Mouse (Mus musculus) macrophage (primary cell): Measurements from ENCODE around the gene Pwwp2b. TPM values are rescaled to one million over a fixed set of nuclear protein-coding genes. Genes with fewer than 3 reads are reported as not detected.

Source experiments
- H3K27ac ChIP-seq: fragments of 350-480 bp; formaldehyde crosslinking; 2 replicates; pipeline ENCODE4 v1.9.0; 2021
- H3K36me3 ChIP-seq: fragments of 350-480 bp; formaldehyde crosslinking; 2 replicates; pipeline ENCODE4 v1.9.0; 2021; ENCODE audit errors: inconsistent target
- H3K4me3 ChIP-seq: fragments of 350-480 bp; formaldehyde crosslinking; 2 replicates; pipeline ENCODE4 v1.9.0; 2021; ENCODE audit errors: inconsistent target
- H3K79me2 ChIP-seq: fragments of 350-480 bp; formaldehyde crosslinking; 2 replicates; pipeline ENCODE4 v1.9.0; 2021; ENCODE audit errors: inconsistent target
- WGBS: methylation state at CpG from one replicate; pipeline ENCODE4 v1.1.7; 2026; ENCODE audit warnings: inconsistent platforms; ENCODE audit not compliant: missing documents; 5-methylcytosine and 5-hydroxymethylcytosine counted together
- polyA plus RNA-seq: library from polyadenylated mRNA; stranded (reverse); fragments of 250-400 nt; gene quantifications from 3 replicates; pipeline ENCODE4 v1.2.4, GENCODE M21; 2018; ENCODE audit warnings: inconsistent platforms

Gene Pwwp2b
- polyA plus RNA-seq, 1 experiment from 2014 or later: 25.2 TPM

GRCm38 (mm10) chr7:139265634-139266033, 17.4 kb downstream of the Pwwp2b start:
- Histone ChIP-seq H3K36me3 (peaks cover 71% of the 10 kb centered on the region), H3K79me2 (peaks cover 56% of the 10 kb centered on the region), H3K4me3 (no peak overlapping the region), H3K27ac (no peak overlapping the region)
- 90% methylated on average over 6 of the region's 6 CpGs for WGBS

DNA sequence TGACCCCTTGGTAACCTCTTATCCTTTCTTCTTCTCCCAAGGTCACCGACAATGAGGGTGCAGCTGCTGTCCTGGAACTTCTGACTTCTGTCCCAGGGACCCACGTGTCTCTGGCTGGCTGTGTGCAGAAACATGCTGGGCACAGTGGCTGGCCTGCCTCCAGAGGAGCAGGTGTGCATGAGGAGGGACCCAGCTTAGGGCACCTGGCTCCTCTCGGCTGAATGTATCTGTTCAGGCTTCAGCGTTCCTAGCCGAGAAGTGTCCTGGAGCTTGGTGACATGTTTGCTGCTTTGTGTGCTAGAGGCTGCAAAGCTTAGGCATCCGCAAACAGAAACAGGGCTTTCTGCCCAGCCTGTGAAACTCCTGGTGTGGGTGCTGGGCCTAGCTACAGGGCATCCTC, 18.1 kb downstream of the Pwwp2b start:
- Histone ChIP-seq H3K4me3 (no peak overlapping the region), H3K27ac (no peak overlapping the region), H3K79me2 (peaks cover 48% of the 10 kb centered on the region), H3K36me3 (peaks cover 63% of the 10 kb centered on the region)
- WGBS: 87% methylated on average over 6 of the region's 6 CpGs

- Histone ChIP-seq H3K27ac (no peak overlapping the region), H3K79me2 (peaks cover 40% of the 10 kb centered on the region), H3K4me3 (no peak overlapping the region), H3K36me3 (peaks cover 60% of the 10 kb centered on the region)
- WGBS: 85% methylated on average over 8 of the region's 8 CpGs
Measured at GRCm38 (mm10) chr7:139266886-139267870, 18.9 kb downstream of the Pwwp2b start.

GRCm38 (mm10) chr7:139270738-139271137, 22.5 kb downstream of the Pwwp2b start:
- Histone ChIP-seq H3K36me3 (peaks cover 36% of the 10 kb centered on the region), H3K79me2 (peaks cover 5% of the 10 kb centered on the region; the same call in 1 of the 2 replicates), H3K27ac (no peak overlapping the region), H3K4me3 (no peak overlapping the region)
- 100% methylated on average over 1 of the region's 1 CpGs for WGBS

DNA sequence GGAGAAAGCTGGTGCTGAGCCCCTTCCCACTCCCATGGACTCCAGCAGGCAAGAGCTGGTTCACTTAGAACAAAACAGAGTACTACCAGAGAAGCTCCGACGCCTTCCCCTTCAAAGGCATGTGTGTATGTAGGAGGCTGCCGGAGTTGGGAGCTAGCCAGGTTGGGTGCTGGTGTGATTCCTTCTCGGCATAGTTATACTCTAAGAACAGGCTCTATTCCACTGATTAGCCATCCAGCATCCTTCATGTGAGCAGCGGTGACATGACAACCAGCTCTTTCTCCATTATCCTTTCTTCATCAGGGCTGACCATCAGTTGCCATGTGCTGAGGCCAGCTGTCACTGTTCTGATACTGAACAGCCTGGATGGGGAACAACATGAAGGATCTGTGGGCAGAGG, 23.6 kb downstream of the Pwwp2b start:
- peaks cover 24% of the 10 kb centered on the region for H3K36me3 ChIP-seq
- no peak overlapping the region for H3K27ac ChIP-seq
- no peaks in the 10 kb centered on the region for H3K79me2 ChIP-seq
- H3K4me3 ChIP-seq: no peak overlapping the region
- WGBS: 100% methylated on average over 5 of the region's 5 CpGs

DNA sequence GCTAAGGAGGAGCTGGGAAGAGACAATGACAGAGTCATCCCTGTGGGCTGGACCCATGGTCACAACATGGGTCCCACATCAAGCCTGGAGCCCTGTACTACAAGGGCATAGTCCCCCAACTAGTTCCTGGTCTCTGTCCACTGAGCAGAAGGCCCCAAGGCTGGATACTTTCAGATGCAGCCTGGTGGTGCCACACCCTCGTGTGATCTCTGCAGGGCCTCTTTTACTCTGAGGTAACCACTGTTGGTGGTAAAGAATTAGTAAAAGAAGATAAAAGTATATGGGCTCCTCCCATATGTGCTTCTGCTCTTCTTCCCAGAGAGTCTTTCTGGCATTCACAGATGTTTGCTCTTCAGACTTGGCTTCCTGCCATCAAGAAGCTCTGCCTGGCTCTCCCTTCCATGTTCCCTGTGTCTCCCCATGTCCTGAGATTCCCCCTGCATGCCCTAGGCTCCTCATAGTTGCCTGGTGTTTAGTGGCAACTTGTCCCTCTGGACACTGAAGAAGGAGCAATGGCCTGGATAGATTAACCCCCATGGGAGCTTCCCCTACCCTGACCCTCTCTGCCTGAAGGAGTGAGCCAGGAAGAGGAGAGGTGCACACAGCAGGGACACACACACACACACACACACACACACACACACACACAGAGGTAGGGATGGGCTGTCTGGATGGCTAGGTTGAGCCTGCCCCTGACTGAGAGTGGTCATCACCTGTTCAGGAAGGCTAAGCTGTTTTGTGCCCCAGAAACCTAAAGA, 24.5 kb downstream of the Pwwp2b start:
- Histone ChIP-seq H3K36me3 (peaks cover 15% of the 10 kb centered on the region; the same call in 1 of the 2 replicates), H3K27ac (peak overlapping the region; percentile 71), H3K4me3 (no peak overlapping the region), H3K79me2 (no peaks in the 10 kb centered on the region)
- WGBS: 20% methylated on average over 1 of the region's 1 CpGs

DNA sequence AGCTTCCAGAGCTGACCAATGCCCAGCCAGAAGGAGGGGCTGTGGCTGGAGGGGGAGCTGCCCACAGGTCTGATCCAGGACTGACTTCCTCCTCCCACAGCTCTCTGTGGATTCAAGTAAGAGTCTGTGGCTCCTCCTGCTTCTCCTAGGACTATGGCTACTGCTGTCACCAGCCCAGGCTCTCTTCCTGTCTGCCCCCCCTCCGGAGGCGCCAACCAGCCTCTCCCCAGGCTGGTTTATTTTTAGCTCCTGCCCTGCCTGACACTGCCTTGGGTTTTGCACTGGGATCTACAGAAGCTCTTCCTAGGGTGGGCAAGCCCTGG, 25.1 kb downstream of the Pwwp2b start:
- Histone ChIP-seq H3K36me3 (peaks cover 9% of the 10 kb centered on the region; the same call in 1 of the 2 replicates), H3K27ac (peak overlapping the region; percentile 71)

DNA sequence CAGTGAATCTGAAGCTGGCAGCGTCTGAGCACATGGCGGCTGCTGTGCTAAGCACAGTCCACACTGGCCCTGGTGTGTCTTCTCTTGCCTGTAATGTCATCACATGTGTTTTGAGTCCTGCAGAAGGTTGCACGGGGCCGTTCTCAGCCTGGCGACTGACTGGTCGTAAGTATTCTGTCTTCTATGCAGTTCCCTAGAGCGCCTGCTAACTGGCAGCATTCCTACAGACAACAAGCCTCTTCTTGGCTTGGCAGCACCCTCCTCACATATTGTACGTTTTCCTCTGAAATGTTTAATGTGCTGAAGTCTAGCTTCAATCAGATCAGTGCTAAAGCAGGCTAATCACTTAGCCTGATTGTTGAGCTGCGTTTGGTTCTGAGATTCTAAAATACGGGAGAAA, 27.3 kb downstream of the Pwwp2b start:
- WGBS: 96% methylated on average over 10 of the region's 10 CpGs

More for the DNA sequence above, 25.1 kb downstream of the Pwwp2b start:
- H3K4me3 ChIP-seq: no peak overlapping the region
- 0% methylated on average over 2 of the region's 2 CpGs for WGBS
- no peaks in the 10 kb centered on the region for H3K79me2 ChIP-seq

DNA sequence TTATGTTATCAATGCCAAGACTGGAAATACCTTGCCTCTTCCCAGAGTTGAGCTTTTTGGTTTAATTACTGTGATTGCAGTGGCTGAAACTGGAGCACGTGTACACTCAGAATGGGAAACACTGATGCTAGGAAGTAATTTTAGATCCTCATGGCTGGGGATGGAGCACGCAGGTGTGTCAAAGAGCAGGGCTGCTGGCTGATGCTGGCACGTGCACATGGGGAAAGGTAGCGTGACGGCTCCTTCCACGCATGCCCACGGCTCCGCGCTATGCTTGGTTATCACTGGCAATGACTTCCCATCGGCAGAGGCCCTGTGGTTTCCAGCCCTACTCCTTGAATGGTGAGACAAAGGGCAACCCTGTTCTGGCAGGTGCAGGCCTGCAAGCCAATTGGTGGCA, 27.9 kb downstream of the Pwwp2b start:
- Histone ChIP-seq H3K79me2 (no peaks in the 10 kb centered on the region), H3K27ac (no peak overlapping the region), H3K36me3 (no peaks in the 10 kb centered on the region), H3K4me3 (no peak overlapping the region)
- WGBS: 93% methylated on average over 10 of the region's 10 CpGs

More for the DNA sequence above, 27.3 kb downstream of the Pwwp2b start:
- Histone ChIP-seq H3K36me3 (no peaks in the 10 kb centered on the region), H3K4me3 (no peak overlapping the region), H3K27ac (no peak overlapping the region), H3K79me2 (no peaks in the 10 kb centered on the region)

- WGBS: 98% methylated on average over 7 of the region's 7 CpGs
- H3K36me3 ChIP-seq: no peaks in the 10 kb centered on the region
- H3K4me3 ChIP-seq: no peak overlapping the region
- H3K79me2 ChIP-seq: no peaks in the 10 kb centered on the region
- no peak overlapping the region for H3K27ac ChIP-seq
Measured at GRCm38 (mm10) chr7:139277536-139277935, 29.3 kb downstream of the Pwwp2b start.

DNA sequence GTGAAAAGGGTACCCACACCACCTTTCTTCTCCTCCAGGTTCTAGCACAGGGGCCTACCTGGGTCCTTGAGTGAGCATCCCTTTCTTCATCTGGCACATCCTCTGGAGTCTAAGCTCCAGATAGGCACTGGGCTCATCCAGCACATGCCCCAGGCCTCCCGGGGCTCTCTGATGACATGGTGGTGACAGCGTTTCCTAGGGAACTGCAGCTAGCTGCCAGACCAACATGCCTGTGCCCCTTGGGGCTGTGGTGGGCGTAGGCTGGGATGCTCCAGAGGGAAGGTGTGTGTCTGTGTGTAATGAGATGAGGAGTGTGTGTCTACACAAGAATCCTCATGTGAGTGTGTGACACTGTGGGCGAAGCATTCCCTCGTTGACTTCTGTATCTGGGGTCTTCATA, 31.3 kb downstream of the Pwwp2b start:
- Histone ChIP-seq H3K79me2 (no peaks in the 10 kb centered on the region), H3K36me3 (no peaks in the 10 kb centered on the region), H3K27ac (no peak overlapping the region), H3K4me3 (no peak overlapping the region)
- WGBS: 86% methylated on average over 5 of the region's 5 CpGs

DNA sequence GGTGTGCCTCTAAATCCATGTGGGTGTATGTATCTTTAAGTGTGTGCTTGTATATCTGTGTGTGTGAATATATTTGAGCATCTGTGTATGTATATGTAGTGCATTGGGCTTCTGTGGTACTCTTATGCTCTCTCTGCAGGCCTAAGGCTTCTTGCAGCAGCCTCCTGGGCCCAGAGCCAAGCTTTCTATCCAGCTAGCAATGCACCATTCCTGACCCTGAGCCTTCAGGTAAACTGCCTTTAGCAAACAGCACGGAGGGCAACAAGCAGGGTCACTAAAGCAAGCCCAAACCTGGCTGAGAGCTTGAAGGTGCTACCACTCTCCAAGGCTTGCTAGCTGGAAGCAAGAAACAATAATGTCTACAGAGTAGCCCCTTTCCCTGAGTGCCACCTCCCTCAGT, 31.8 kb downstream of the Pwwp2b start:
- Histone ChIP-seq H3K27ac (no peak overlapping the region), H3K79me2 (no peaks in the 10 kb centered on the region), H3K36me3 (no peaks in the 10 kb centered on the region), H3K4me3 (no peak overlapping the region)
- WGBS: 83% methylated on average over 1 of the region's 1 CpGs

GRCm38 (mm10) chr7:139281195-139281594, 32.9 kb downstream of the Pwwp2b start:
- H3K36me3 ChIP-seq: no peaks in the 10 kb centered on the region
- H3K79me2 ChIP-seq: no peaks in the 10 kb centered on the region
- WGBS: 29% methylated on average over 2 of the region's 2 CpGs

DNA sequence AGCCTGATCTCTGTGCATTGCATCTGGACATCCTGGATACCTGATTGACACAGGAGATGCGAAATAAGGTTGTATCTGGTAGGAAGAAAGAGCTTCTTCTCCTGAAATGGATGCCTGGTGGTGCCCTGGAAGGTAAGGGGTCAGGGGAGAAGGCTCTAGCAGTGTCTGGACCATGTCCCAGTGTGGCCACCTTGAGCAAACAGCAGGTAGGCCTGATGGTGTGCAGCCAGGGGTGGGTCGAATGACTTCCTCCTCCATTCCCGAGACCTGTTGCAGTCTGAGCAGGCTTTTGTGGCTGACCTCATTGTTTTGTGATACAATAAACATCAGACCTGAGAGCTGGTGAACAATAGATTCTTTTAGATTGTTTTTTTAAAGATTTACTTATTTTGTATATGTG, 33.8 kb downstream of the Pwwp2b start:
- no peak overlapping the region for H3K4me3 ChIP-seq
- H3K27ac ChIP-seq: peak overlapping the region; percentile 45
- 92% methylated on average over 3 of the region's 3 CpGs for WGBS
- no peaks in the 10 kb centered on the region for H3K36me3 ChIP-seq
- H3K79me2 ChIP-seq: no peaks in the 10 kb centered on the region

More at GRCm38 (mm10) chr7:139281195-139281594, 32.9 kb downstream of the Pwwp2b start:
- no peak overlapping the region for H3K4me3 ChIP-seq
- peak overlapping the region; percentile 45 for H3K27ac ChIP-seq
